Mouse (Mus musculus) testis, adult 2 months (tissue): ENCODE measurements around the gene Pcdh17.

Source experiments
- CTCF ChIP-seq: fragments of 200-500 bp; IDR thresholded peaks from 2 replicates; pipeline ENCODE4 v1.5.1; 2012; ENCODE audit warnings: low read depth, mild to moderate bottlenecking, inconsistent platforms, low read length, moderate library complexity; ENCODE audit not compliant: control insufficient read depth, insufficient read depth, insufficient replicate concordance
- POLR2A ChIP-seq: fragments of 200-500 bp; IDR thresholded peaks from 2 replicates; pipeline ENCODE4 v1.6.1; 2012; ENCODE audit warnings: low read depth, mild to moderate bottlenecking, inconsistent platforms, low read length, moderate library complexity; ENCODE audit not compliant: control insufficient read depth

- TF ChIP-seq CTCF (no peak), POLR2A (no peak)
Observed at GRCm38 (mm10) chr14:84444276-84444662, 906 bp downstream of the Pcdh17 start.
